Mouse (Mus musculus) layer of hippocampus, adult 8-10 months (tissue): Measurements from ENCODE around the gene Ankrd39. TPM values are rescaled to one million over a fixed set of nuclear protein-coding genes. Genes with fewer than 3 reads are reported as not detected.
A peak's percentile ranks its signal among the peaks of the same experiment; 100 is the strongest.

ENCODE experiments used
- DNase-seq, 2 experiments: peaks; one replicate each; pipeline ENCODE4 v3.0.0; 2022; ENCODE audit warnings: low spot score in 2 of 2
- total RNA-seq, 4 experiments: library from RNA; stranded (reverse); gene quantifications; 2 replicates each; pipeline ENCODE4 v1.2.4; 2022

Ankrd39 gene
- 10 to 100 TPM; 10.3 to 18.2 (median 13.2) TPM for total RNA-seq

DNA sequence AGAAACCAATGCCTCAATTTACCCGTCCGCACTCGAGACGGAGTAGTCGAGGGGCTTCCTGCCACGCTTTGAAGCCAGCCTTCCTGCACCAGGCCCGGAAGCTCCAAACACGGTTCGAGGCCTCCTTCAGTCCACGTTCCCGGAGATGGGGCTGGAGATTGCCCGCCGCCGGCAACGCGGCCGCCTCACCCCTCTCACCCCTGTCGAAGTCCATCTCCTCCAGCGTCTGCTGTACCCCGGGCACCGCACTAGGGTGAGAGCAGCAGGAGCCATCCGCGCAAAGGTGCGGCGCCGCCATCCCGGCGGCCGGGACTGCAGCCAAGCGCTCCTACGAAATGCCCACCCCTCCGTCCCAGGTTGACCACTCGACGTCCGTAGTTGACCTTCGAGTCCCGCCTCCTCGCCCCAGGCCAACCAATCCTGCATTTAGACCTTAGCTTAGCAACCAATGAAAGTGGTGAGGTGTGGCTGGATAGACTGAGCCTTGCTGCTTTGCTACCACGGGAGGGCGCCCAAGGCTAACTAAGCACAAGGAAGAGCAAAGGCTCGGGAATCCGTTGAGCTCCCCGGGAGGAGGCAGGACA, at the start of gene Ankrd39:
Ankrd39 (minus strand) TSS at position 558 of the 584 bp plus-strand sequence.
- peak; percentile 98 to 99 for DNase-seq

DNA sequence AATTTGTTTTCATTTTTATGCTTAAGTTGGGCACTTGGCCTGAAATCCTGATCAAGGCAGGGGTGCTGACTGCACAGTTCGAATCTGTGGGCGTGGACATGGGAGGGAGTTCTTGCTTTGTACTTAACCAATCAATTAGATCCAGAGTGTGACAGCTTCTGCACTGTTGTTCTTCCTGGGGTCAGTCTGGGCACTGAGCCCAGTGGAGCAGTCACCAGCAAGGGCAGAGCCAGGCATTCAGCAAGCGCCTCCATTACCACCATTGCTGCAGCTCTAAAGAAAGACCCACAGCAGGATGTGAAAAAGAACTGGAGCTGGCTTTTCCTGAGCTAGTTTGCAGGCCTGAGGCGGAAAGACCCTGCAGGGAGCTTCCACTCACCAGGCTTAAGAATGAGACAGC, 48.9 kb upstream of the Ankrd39 start:
- DNase-seq = peak; percentile 21 to 45

DNA sequence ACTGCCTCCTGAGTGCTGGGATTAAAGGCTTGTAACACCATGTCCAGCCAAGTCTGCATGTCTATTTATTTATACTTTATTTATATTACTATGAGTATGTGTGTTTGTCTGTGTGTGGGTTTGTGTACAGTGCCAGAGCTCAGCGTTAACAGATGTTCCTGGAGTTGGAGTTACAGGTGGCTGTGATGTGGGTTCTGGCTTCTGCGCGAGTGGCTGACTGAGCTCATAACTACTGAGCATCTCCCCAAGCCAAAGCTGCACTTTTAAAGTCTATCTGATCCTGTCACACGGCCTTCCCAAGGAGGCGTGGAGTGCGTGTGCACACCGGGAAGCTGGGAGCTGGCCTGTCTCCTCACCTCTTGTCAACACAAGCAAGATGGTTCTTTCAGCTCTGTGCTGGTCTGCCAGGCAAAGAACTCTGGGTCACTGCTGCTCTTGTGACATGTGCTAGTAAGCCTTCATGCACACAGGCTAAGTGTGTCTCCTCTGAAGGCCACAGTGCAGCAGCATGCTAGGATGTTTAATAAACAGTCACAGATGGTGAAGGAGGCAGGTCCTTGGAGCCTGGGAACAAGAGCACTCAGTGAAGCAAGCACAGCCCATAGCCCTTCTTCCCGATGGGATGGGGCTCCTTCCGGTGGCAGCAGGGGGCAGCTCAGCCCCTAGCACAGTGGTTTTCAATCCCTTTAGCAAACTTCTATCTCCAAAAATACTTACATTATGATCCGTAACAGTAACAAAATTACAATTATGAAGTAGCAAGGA, 48.1 kb upstream of the Ankrd39 start:
- DNase-seq = no peak

DNA sequence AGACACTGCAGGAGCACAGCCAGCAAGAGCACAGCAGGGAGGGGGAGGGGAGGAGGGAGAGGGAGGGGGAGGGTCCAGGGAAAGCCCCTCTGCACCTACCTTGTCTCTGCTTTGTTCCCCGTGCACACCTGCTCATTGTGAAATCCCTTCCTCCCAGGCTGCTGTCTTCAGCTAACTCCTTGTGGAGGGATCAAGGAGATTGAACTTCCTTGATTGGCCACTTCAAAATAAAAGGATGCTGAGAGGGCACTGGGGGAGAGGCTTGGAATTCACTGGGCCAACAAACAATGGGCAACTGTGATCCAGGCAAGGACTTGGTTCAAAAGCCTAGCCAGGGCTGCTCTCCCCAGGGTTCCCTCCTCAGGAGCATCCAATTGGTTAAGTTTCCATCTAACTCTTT, 45.9 kb upstream of the Ankrd39 start:
- no peak for DNase-seq

DNA sequence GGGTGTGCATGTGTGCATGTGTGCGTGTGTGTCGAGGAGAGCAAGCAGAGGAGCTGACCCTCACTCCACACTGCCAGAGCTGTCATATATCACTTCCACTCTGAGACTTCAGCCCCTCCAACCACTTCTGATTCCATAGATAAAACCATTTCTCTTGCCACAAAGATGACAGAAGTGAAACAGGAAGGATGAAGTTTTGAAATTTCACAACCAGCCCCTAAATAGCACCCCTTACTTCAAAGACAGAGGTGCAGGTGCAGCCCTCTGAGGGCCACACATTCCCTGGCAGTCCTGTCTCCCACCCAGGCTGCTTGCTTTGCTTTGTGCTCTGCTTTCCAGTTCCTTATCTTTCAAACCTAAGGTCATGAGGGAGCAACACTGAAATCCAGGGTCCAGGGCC, 44.2 kb upstream of the Ankrd39 start:
- no peak for DNase-seq

DNA sequence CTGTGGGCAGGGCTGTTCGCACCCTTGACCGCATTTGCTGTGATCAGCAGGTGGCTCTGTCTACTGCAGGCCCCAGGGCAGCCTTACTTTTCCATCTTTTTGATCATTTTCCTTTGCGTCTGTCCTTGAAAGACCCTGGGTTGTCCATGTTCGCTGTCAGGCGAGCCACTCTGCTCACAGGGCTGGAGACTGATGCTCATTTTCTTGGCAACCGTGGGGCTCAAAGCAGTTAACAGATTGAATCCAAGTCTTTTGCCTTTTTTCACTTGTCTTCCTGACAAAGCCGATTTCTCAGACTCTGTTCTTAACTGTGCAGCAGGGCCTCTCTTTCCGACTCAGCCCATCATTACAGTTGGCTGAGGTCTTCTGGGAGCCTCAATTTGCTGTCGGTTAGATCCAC, 43.4 kb upstream of the Ankrd39 start:
- DNase-seq = no peak

DNA sequence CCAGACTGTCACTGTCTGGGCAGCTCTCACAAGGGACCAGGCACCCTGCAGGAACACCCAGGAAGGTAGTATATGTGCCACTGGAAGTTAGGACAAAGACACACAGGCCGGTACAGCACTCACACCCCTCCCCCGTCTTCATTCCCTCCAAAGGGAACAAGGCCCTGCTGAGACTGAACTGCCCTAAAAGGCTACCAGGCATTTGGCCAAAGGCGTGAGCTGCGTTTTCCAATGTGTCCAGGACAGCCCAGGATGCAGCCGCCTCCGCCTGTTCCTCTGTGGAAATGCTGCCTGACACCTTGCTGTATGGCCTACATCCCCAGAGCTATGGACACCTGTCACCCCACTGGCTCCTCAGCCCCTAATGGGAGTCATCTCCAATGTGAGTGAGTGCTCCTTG, 42.2 kb upstream of the Ankrd39 start:
- no peak for DNase-seq

DNA sequence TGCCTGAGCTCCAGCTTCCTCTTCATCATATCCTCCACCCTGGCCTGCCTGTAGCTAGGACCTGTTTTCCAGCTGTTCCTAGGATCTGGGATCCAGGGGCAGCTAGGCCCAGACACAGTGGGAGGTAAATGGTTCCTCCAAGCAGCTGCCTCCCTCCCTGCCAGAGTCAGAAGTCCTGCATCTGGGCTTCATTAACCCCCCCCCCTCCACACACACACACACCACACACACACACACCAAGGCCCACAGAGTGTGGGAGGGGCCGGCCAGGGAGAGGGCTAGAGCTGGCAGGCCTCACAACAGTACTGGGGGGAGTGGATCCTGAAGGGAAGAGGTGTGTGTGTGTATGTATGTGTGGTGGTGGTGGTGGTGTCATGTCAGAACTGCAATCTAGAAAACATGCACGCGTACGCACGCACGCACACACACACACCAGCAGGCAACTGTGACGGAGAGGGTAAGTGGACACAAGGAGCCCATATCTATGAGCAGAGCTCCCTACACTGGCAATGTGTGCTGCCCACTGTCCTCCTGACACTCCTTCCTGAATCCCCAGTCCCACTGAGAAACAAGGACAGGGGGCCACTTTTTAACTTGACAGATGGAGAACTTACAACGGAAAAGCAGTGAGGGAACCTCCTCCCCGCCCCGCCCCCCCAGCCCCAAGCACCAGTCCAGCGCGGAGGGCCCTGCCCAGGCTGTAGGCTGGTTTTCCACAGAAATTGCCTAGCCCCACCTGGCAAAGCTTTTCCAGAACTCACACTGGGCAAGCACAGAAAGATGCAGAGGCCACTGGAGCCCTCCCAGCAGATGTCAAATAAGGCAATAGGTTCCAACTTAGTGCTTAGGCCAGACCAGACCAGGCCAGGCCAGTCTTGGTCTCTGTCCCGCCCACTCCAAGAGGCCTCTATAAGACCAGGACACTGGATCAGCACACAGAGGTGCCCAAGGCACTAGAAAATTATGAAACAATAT, 41.5 kb upstream of the Ankrd39 start:
- no peak for DNase-seq

DNA sequence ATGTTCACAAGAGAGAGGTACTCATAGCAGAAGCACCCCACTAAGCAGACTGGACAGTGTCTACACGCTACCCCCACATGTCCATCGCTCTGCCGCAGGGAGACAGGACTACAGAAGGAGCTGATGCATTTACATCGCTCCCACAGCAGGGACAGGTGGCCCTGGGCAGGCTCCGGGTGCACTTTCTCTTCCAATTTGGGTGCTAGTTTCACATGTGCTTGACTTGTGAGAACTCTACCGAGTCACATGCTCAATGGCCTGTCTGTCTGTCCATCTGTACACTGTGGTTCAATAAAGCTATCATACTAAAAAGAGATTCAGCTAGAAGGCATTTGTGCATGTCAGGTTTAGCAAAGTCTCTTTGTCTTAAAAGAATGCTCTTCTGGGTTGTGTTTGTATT, 40.6 kb upstream of the Ankrd39 start:
- DNase-seq = no peak

DNA sequence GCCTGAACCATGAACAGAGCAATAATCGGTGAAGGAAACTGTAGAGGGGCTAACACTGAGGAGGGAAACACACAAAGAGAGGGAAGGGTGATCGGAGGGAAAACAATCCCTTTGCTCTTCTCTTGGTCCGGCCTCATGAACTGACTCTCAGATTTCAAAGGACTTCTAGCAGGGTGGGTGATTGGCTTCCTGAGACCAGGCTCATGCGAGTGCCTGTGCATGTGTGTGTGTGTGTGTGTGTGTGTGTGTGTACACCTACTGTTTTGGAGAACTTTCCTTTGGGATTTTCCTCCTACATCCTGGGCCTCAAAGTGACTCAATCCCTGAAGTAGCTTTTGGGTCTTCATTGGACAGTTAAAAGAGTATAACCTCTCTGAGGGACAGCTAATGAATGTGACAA, 39.0 kb upstream of the Ankrd39 start:
- no peak for DNase-seq

DNA sequence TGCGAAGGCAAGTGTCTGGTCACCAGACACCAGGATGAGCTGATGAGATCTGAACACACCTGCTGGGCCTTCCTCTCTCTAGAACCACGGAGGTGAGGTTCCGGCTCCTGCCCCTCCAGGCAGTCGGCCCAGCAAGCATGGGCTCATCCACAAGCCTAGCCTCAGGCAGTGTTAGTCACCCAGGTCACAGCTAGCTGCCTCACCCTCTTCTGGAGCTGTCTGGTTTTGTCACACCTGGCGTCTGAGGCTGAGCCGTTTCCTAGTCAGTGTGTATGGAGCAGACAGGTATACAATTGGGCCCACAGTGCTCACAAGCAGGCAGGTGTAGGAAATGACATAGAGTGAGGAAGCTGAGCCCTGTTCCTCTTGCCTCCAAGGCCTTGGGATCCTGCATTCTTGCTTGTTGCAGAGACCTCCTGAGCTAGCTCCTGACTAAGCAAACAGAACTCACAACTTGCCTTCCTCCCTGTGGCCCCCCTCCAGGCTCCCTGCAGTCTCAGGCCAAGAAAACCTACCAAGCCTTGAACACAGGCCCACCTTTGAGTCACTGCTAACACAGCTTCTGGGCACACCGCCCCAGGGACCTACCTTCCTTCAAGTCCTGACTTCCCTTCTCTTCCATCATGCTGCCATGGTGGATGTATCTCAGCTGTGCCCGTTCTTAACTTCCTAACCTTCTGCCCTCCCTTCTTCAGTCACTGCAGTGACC, 36.3 kb upstream of the Ankrd39 start:
- DNase-seq = no peak

DNA sequence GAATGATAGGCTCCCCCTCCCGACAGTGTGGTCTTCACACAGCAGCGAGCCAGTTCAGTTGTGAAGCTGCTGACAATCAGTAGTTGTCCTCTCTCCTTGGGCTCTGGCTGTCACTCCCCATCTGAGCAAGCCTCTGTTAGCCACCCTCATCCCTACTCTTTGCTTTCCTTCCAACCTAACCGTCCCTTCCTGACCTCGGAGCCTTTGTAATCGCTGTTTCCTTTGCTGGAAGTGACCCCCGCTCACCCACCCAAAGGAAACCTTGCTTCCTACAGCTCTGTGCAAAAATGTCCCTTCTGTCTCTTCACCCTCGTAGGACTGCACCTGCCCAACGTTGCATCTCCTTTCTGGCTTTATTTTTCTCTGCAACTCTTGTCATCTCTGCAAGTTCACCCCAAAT, 35.0 kb upstream of the Ankrd39 start:
- no peak for DNase-seq

DNA sequence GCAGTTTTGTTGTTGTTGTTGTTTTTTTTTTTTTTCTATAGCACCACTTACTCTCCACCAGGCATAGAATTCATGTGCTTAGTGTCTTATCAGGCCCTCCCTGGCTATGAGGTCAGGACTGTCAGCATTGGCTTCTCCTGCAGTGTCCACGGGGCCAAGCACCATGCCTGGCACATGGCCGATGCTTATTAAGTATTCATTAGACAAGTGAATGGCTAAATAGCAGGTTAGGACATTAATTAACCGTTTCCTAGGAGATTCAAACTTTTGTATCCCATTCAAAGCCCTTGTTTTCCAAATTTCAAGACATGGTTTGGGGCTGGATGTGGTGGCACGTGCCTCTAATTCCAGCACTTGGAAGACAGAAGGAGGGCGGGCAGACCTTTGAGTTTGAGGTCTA, 34.0 kb upstream of the Ankrd39 start:
- DNase-seq = no peak

DNA sequence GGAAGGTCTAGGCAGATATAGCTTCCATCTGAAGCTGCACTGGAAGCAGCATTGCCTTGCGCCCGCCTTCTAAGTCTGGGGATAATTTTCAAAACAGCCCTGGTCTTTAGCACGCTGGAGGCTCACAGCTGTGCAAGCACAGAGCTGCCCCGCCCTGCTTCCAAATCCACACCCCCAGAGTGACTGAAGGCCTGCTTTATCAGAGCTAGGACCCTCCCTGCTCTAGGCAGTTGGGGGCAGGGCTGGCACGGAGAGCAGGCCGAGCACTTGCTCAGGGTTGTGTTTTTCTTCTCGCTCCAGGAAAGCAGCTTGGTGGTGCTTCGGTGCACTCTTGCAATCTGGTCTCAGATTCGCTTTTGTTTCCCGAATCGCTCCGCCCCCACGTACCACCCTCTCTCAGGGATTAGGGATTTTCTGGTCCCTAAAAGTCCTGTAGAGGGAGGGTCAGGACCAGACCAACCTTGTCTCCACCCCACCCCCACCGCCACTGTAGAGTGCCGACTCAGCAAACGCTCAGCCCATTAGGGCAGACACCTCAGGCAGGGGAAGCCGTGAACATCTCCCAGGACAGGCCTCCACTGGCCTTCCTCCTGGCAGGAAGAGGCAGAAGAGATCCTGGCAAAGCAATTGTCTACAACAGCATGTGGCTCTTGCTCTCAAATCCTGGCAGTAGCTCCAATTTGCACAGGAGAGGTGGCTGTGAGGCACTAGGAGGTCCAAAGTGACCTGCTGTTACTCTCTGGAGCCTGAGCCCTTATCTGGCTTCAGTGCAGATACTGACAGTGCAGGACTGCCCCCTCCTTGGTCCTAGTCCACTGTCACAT, 33.4 kb upstream of the Ankrd39 start:
- DNase-seq = peak; percentile 42 to 50

DNA sequence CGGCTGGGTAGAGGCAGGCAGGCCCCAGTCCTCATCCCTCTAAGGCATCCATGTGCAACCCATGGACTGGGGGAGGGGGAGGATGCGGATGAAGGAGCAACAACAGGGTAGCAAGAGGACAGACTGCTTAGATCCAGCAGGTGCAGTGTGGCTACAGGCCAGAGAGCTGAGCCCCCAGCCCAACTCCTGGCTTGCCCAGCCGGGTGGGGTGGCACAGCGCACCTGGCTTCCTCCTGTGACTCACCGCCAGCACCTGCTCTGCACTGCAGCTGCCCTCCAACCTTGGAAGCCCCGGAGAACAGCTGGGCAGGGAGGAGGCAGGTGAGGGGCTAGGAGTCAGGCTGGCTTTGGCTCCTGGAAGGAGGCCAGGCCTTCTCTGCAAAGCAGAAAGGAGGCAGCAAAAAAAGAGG, 32.7 kb upstream of the Ankrd39 start:
- no peak for DNase-seq

DNA sequence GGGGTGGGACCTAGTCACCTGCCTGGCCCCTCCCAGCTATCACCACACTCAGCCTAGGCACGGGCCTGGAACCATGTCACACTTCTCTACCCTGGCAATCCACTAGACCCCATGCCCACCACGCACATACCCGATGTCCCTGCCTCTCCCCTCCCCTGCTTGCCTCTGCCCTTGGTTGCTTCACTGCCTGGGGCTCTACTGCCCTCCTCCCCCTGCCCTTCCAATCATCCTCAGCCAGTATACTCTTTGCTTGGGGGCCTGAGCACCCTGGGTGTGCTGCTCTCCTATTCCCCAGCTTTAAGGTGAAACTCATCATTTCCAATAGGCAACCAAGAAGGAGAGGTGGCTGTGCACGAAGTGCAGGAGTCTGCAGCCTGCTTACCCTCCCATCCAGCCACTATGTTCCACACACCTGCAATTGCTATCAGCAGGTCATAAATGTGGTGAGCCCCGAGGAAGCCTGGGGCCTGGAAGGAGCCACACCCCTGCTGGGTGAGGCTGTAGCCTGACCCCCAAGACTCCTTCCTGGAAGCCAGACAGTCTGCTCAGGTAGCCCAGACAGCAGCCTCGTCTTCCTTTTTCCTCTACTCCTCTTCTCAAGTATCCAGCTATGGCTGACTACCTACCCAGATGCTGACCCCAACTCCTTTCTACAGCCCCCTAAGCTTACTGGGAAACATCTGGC, 29.9 kb upstream of the Ankrd39 start:
- DNase-seq = no peak

DNA sequence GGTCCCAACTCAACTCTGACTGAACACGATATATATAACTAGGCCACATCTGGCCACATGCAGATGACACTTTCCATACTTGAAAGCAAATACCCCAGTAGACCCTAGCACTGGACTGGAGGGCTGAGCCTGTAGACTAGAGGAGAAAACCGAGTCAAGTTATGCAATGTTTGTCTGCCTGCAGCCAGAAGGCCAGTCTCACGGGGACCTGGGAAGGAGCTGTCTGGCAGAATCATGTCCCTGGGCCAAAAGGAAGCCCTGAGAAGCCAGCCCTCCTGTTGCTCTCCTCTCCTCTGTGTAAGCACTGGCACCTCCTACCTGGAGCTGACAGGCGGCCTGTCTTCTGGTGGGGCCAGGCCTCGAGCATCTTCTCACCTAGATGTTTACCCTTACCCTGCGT, 28.1 kb upstream of the Ankrd39 start:
- DNase-seq = no peak

DNA sequence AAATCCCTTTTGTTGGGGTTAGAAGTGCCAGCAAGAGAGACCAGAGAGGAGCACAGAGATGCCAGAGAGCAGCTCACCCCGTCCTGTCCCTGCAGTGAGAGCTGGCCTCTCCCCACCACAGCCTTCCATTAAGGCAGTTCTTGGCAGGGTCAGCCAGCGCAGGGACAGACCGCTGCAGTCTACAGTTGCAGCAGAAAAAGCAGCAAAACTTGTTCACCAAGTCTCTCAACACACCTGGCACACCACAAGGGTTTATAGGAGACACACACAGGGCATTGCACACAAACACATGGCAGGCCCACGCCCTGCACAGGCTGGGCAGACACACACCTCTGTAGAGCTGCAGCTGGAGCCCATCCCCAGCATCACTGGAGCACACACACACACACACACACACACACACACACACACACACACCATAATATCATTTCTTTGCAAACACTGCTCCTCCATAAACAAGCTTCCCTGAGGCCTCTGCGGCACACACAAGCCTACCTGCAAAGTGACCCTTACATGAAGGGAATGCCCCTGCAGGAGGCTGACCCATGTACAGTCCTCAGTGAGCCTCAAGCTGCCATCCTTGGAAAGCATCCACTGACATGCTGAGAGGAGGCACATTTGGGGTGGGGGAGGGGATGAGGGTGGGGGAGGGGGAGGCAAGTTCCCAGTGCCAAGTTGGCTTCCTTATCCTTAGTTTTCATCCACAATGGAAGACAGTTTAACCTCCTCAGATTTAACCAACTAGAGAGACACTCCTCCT, 27.1 kb upstream of the Ankrd39 start:
- DNase-seq = no peak

DNA sequence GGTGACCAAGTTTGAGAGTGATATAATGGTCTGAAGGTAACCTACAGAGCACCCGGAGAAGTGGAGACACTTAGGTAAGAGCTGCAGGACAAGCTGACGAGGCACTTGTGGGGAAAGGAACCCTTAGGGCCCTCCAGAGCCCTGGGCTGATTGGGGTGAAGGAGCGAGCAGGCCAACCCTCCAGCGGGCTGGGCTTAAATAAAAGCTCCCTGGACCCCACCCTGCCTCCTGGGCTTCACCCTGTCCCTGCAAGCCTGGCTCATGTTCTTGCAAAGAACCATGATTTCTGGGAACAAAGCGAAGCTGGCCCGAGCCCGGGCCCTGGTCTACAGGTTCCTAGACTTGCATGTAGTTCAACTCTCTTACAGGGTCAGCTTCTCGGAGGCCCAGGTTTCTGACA, 26.3 kb upstream of the Ankrd39 start:
- DNase-seq = no peak
